Mouse (Mus musculus): ENCODE results near the gene Tcaf1. TPM values are rescaled to one million over a fixed set of nuclear protein-coding genes. Genes with fewer than 3 reads are reported as not detected.

Tcaf1 gene
- 107 and 119 TPM in 2 replicates for polyA plus RNA-seq (2012; rRNA removed)

DNA sequence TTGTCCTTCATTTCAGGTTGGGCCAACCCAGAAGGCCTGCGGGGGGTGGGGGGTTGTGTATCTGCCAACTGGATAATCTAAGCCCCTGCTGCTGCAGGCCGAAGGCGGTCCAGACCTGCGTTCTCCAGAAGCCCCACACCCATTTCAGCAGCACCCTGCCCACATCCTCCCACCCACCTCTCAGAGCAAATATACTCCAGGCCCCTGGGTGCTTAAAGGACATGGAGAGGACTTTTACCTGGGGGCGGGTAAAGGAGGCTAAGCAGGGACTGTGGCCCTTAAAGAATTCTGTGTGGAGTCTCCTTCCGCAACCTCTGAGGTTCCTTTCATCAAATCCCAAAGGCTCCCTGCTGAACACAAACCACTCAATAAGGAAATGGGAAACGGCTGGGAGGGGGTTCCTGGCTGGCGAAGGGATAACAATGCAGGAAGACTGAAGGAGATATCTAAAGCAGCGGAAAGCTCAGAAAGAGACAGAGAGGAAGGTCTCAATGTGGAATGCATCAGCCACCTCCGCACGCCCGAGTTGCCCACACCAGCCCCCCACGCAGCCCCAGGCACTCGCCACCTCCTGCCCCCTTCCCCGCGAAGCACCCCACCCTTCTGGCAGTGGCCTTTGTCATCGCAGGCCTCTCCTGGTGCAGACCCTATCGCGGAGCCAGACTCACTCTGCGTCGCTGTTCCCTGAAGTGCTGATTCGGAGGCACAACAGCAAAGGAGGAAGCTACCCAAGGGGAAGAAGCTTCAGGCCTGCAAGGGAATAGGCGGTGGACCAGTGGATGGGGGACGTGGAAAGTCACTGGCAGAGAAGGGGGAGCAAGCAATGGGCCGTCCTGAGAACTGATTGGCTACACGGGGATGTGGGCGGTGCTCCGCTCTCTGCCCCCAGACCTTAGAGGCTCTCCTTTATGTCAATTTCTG lies at the start of gene Tcaf1:
Tcaf1 (minus strand) TSS at position 798 of the 921 bp plus-strand sequence.
- DNase-seq (ENCODE audit: extremely low spot score in 1 of 2, low spot score in 1 of 2), result peak; percentile 92 to 93

DNA sequence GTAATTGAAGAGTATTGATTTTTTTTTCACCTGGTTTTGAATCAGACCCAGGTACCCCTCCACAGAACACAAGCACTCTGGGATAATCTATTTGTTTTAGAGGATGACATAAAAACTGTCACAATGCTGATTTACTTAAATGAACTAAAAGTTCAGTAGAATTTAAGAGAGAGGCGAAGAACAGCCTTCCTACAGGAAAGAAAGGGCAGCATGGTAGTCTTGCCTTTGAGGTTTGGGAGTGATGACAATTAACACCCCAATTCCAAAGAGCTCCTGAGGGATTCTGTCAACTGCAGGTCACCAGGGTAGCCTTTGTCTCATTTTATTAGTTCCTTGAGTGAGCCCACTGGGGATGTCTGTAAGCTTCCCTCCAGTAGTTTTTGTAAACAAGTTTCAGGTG lies 46.2 kb upstream of the Tcaf1 start, which contains the start of gene Olfr38:
Olfr38 (plus strand) TSS at position 301 of the 400 bp plus-strand sequence.
- DNase-seq (ENCODE audit: extremely low spot score in 1 of 2, low spot score in 1 of 2), result no peak

DNA sequence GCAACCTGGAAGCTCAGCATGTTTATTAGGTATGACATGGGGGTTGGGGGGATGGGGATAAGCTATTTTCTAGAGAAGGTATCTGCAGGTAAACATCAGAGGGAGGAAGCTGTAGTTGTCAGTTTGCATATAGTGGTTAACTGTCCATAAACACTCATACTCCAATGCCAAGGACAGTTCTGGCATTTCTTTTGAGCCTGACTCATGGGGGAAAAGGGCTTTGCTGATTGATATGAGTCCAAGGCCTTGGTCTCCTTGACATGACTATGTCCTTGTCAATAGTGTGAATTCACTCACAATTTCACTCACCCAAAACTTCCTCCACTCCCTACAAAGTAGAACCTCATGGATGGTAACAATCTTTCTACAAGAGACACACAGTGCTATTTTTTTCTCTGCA lies 38.0 kb upstream of the Tcaf1 start:
- no peak for DNase-seq (ENCODE audit: extremely low spot score in 1 of 2, low spot score in 1 of 2)

DNA sequence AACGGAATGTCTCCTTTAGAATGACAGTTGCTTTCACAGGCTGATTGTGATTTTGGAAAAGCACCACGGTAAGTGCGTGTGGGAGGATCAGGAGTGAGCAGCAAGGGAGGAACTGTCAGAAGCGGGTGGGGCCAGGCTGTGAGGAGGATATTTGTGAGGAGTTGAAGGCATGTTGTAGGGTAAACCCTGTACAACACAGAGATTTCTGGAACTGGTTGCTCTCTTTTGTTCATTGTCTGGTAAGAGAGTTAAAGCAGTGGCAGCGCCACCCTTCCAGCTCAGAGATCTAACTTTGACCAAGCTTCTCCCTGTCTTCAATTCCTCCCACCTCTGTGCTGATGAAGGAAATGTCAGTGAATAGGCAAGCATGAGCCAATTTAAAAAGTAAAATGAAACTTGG lies 32.4 kb upstream of the Tcaf1 start:
- peak in 1 of 2 experiments; percentile 24 for DNase-seq (ENCODE audit: extremely low spot score in 1 of 2, low spot score in 1 of 2)

DNA sequence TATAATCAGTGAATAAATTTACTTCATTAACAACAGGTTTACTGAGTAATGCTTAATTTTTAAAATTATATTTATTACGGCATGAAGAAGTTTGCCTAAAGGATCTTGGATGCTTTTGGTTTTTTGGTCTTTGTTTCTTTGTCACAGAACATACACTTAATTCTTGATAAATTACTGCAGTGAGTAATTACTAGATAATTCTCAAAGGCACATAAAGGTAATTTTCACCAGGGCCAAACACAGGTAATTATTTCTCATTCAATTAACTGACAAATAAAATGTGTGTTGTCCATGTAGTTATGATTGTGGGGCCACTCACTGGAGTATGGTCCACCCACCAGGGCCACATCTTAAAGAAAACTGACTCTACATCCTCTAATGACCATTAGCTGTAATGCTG lies 29.2 kb upstream of the Tcaf1 start, which contains the start of gene Olfr453:
Olfr453 (plus strand) TSS at position 301 of the 400 bp plus-strand sequence.
- DNase-seq (ENCODE audit: extremely low spot score in 1 of 2, low spot score in 1 of 2), result no peak

DNA sequence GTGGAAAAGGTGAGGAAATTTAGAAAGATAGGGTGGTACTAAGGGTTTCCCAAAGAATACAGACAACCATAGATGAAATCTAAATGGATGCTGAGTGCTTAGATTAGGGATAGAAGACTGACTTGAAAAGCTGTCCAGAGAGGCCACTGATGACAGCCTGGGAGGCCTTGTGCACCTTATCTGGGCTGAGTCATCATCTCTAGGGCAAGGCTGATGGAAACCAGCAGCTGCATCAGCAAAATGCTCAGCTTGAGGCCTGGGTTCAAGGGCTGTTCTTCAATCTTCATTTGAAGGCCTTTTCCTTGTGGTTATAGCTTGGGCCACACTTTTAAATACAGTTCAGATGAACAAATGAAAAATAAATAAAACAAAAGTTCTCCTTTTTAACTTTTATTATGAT lies 8.1 kb upstream of the Tcaf1 start:
- DNase-seq (ENCODE audit: extremely low spot score in 1 of 2, low spot score in 1 of 2), result no peak

DNA sequence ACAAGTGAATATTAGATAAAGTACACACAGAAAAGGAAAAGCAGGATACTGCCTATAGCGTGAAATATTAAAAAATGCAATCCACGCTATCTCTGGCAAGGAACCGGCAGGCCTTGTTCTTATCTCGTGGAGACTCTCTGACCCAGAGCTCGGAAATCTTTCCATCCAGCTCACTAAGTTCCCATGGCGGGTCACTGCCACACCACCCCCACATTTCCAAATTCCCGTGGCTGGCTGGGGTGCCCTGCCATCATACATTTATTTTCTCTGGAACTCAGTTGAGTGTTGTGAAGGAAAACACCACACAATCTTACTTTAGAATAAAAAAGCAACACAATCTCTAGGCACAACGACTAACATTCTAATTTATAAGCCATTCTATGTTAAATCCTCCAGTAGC lies 4.8 kb upstream of the Tcaf1 start:
- DNase-seq (ENCODE audit: extremely low spot score in 1 of 2, low spot score in 1 of 2), result no peak

DNA sequence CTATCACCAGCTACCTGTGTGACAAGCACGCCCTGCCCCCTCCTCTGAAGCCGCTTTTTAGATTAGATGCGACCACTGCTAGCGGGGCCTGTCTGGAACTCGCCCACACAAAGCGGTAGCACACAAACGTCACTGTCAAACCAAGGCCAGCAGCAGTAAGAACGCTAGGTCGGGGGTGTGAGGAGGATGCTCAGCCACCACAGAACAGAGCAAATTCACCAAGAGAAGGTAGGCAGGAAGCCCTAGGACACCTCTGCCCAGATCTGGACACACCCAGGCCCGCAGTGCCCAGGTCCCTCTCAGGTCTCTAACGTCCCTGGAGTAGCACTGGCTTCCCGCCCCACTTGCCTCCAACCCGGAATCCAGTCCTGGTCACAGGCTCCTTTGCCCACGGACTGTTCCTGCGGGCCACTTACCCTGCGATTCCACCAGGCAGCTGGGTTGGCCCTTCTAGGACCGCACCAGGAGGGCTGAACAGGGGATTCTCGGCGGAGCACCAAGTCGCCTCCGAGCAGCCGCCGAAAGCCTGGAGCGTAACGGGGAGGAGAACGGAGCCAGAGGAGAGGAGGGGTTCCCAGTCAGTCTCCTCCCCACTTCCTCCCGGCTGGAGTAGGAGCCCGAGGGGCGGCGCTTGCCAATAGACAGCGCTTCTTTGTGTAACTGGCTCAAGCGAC lies 17.2 kb downstream of the Tcaf1 start:
- DNase-seq (ENCODE audit: extremely low spot score in 1 of 2, low spot score in 1 of 2), result peak; percentile 78 to 91

DNA sequence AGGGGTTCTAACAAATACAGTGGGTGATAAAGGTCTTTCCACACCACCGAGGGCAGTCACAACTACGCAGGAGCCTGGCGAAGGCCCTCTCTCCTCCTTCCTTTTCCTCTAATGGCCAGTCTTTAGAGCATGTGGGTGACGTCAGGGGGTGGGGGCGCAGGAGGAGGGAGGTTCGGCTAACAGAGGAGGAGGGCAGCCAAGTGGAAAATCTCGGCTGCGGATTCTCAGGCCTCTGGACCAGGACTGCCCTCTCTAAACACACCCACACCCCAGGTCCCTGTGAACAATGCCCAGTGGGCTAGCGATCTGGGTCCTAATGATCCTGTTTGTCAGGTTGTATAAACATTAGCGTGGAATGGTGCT lies 17.8 kb downstream of the Tcaf1 start:
- peak; percentile 62 to 79 for DNase-seq (ENCODE audit: extremely low spot score in 1 of 2, low spot score in 1 of 2)

DNA sequence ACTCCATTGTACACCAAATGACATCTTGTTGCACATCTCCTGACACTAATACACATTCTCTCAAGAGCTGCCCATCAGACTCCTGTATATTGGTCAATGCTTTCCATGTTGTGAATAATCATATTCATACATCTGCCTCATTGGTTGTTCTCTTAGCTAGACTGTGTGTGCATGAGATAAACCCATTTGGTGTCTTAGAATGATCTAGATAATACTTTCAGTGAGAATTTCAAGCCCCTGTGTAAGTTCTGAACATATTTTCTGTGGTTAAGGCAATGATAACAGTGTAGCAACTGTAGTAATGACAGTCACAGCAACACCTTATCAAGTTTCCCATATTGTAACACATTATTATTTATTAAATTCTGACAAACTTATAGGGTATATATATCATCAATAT lies 20.1 kb downstream of the Tcaf1 start:
- no peak for DNase-seq (ENCODE audit: extremely low spot score in 1 of 2, low spot score in 1 of 2)

DNA sequence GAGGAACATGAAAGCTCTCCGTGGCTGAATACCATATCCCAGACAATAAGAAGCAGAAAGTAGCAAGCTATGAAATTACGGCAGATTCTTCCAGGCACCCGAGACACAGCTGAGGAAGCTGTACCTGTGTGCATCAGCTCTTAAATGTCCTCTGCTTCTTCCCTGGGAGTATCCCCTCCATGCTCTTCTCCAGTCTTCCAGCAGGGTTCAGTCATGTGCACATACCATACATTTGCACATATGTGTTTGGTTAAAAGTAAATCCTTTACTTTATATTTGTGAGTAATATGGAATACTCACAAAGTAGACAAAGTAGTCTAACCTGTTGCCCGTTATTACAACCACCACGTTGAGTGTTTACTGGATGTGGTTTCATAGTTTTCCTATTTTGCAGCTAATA lies 22.0 kb downstream of the Tcaf1 start:
- no peak for DNase-seq (ENCODE audit: extremely low spot score in 1 of 2, low spot score in 1 of 2)

DNA sequence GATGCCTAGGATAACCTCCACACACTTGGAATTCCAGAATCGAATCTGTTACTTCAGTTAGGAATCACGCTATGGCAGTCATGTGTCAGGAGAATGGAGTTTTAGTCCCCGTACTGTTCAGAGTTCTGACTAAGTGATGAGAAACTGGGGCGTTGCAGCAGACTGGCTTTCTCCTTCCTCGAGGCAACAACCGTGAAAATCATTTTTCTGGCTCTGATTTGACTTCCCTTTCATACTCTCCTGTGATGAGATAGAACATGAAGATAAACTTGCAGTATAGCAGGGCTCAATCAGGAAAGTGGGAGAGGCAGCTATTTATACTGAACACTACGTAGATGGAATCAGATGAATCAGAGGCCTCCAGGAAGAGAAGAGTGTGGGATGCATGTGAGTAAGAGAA lies 29.8 kb downstream of the Tcaf1 start:
- peak in 1 of 2 experiments; percentile 66 for DNase-seq (ENCODE audit: extremely low spot score in 1 of 2, low spot score in 1 of 2)

DNA sequence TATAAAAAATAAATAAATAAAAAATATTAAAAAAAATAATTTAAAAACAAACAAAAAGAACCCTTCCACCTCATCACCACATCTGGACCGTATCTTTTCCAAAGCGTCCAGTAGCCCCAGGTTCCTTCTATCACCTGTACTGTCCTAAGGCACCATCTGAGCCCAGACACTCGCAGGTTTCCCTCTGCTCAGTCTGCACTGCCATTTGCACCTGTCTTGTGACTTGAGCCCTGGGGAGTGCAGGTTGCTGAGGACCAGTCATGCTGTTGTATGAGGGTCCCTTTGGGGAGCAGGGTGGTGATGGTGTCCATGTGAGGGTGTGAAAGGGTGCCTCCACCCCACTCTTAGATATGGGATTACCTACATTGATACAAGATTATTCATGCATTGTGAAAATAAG lies 33.9 kb downstream of the Tcaf1 start:
- no peak for DNase-seq (ENCODE audit: extremely low spot score in 1 of 2, low spot score in 1 of 2)

DNA sequence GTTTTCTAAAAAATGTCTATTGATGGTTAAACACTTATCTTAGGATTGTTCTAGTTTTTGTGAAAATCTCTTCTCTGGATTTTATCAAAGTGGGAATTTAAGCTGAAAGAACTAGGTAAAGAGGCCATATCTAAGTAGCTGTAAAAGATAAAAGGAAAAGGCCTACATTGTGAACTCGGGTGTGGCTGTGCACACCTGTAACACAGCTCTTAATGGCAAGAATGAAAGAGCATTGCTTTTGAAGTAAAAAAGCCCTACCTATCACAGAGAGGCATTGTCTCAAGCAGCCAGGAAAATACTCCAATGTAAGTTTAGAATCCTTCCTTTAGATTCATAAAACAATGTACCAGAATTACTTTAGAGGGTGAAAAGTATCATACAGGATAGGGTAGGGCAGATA lies 38.1 kb downstream of the Tcaf1 start:
- no peak for DNase-seq (ENCODE audit: extremely low spot score in 1 of 2, low spot score in 1 of 2)

DNA sequence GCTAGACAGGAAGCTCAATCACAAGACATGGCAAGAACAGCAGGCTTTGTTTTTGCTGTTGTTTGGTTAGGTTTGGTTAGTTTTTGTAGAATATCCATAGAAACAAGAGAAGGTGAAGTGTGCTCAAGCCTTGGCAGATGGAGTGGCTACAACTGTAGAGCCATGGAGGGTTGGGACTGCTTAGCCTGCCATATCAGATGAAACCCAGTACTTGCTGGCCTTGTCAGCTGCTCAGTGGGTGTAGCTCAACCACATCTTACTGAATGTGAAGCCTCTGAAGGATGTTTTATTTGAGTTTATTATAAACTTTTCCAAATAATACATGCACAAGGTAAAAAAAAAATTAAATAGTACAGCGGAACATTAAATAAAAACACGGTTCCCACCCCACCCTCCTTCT lies 42.2 kb downstream of the Tcaf1 start:
- DNase-seq (ENCODE audit: extremely low spot score in 1 of 2, low spot score in 1 of 2), result no peak

DNA sequence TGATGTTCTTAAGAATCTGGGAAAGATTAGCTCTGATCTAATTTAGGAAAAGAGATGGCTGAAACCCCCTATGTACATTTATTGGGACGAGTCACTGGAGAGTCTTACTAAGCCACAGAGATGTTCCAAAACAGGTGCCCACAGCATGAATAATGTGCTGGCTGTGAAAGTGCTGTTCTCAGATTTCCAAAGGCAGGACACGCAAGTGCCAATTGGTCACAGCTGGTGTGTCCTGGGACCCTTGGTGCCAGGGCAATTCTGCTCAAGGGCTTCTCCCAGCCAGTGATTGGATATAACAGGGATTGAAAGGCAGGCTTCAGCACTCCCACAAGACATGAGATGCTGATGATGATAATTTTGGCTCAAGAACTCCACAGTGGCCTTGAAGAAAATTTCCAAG lies 48.1 kb downstream of the Tcaf1 start:
- DNase-seq (ENCODE audit: extremely low spot score in 1 of 2, low spot score in 1 of 2), result peak in 1 of 2 experiments; percentile 12

DNA sequence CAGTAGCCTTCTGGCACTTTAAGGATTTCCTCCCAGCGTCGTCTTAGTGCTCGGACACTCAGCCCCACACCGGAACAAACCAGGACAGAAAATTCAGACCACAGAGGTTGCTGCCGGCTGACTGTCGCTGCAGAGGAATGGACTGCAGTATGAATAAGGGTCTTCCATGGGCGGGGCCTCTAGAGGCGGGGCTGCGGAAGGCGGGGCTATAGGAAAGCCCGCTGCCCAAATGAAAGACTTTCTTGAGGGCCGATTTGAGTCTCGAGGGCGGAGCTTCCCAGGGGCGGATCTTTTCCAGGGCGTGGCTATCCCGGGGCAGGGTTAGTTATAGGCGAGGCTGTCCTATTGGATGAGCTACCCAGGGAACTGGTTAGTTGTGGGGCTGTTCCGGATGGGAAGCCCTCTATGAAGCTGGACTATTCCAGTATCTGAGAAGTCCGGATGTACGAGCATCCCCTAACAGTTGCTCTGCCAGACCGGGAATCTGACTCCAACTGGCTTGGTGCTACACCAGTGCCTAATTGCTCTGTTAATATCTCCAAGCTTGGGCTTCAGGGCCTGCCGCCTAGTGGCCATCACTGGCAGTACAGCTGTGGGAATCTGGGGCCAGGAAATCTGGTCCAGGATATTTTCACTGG lies 64.9 kb downstream of the Tcaf1 start, which contains the start of gene Tcaf2:
Tcaf2 (minus strand) TSS at position 343 of the 638 bp plus-strand sequence.
- DNase-seq (ENCODE audit: extremely low spot score in 1 of 2, low spot score in 1 of 2), result peak; percentile 7 to 68

DNA sequence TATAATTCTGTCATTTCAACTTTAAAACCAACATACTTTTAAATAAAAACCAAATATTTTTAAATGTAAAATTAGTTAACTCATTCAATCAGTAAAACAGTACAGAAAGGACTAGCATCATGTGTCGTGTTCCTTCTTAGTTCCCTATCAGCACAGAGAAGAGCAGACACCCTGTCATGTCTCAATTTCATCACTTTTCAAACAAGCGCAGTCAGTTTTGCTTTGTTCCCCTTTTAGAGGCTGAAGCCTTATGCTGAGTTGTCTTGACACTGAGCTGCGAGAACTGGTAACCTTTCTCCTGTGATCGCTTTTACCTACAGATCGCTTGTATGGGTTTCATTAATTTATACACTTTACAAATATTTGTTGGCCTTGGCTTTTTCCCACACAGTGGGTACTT lies 75.5 kb downstream of the Tcaf1 start:
- no peak for DNase-seq (ENCODE audit: extremely low spot score in 1 of 2, low spot score in 1 of 2)

DNA sequence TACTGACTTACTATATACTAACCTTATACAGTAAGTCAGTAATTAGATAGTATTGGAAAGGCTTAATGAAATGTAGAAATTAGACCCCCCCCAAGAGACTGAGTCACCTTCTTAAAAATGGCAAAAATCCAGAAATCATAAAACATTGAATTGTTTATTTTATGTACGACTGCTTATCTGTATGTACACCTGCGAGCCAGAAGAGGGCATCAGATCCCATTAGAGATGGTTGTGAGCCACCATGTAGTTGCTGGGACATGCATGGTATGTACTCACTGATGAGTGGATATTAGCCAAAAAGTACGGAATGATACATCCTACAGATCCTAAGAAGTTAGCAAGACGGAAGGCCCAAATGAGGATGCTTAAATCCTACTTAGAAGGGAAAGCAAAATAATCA lies 78.5 kb downstream of the Tcaf1 start:
- DNase-seq (ENCODE audit: extremely low spot score in 1 of 2, low spot score in 1 of 2), result no peak

All from frontal cortex, adult 2 months (tissue).